Mouse (Mus musculus) neural tube, embryonic 11.5 days (tissue): ENCODE measurements around the gene Snx18. TPM values are rescaled to one million over a fixed set of nuclear protein-coding genes. Genes with fewer than 3 reads are reported as not detected.

Source experiments
- ATAC-seq: fragments of 200-750 bp; cut with Nextera tagmentation; 2 replicates; pipeline ENCODE4 v1.8.0; 2017; ENCODE audit warnings: moderate number of reproducible peaks, mild to moderate bottlenecking, moderate TSS enrichment, moderate library complexity; ENCODE audit not compliant: insufficient read depth, low FRiP score, low TSS enrichment
- DNase-seq: peaks from one replicate; pipeline ENCODE4 v3.0.0-alpha.2; 2015; ENCODE audit warnings: low spot score
- H3K27ac ChIP-seq: fragments of 300-500 bp; sonication (generic); 2 replicates; pipeline ENCODE4 v1.5.1; 2014; ENCODE audit warnings: low read depth, mild to moderate bottlenecking, low read length
- H3K27me3 ChIP-seq: fragments of 300-500 bp; sonication (generic); 2 replicates; pipeline ENCODE4 v1.6.1; 2014; ENCODE audit warnings: mild to moderate bottlenecking, low read length, mixed read lengths; ENCODE audit not compliant: control insufficient read depth, insufficient read depth
- H3K36me3 ChIP-seq: fragments of 300-500 bp; sonication (generic); 2 replicates; pipeline ENCODE4 v1.6.1; 2014; ENCODE audit warnings: mild to moderate bottlenecking, low read length, moderate library complexity, mixed read lengths; ENCODE audit not compliant: control insufficient read depth, insufficient read depth
- H3K4me1 ChIP-seq: fragments of 300-500 bp; sonication (generic); 2 replicates; pipeline ENCODE4 v1.6.1; 2014; ENCODE audit warnings: low read length, mixed read lengths; ENCODE audit not compliant: control insufficient read depth, insufficient read depth
- H3K4me2 ChIP-seq: fragments of 300-500 bp; sonication (generic); 2 replicates; pipeline ENCODE4 v1.6.1; 2014; ENCODE audit warnings: low read depth, mild to moderate bottlenecking, moderate library complexity
- H3K4me3 ChIP-seq: fragments of 300-500 bp; sonication (generic); 2 replicates; pipeline ENCODE4 v1.5.1; 2014; ENCODE audit warnings: low read depth, low read length
- H3K9ac ChIP-seq: fragments of 300-500 bp; sonication (generic); 2 replicates; pipeline ENCODE4 v1.6.1; 2014; ENCODE audit warnings: mild to moderate bottlenecking, low read length
- H3K9me3 ChIP-seq: fragments of 300-500 bp; sonication (generic); 2 replicates; pipeline ENCODE4 v1.6.1; 2016; ENCODE audit warnings: low read length; ENCODE audit not compliant: control insufficient read depth
- WGBS: fragments of 180-500 bp; shearing (Covaris S2); extraction: QIAGEN DNeasy Blood & Tissue Kit; methylation state at CpG from one replicate; pipeline ENCODE4 v1.1.7; 2014; 5-methylcytosine and 5-hydroxymethylcytosine counted together
- polyA plus RNA-seq: library from polyadenylated mRNA; unstranded; fragments of >200 nt; fragmentation: Nextera tagmentation; extraction: Ambion mirVana; gene quantifications from 2 replicates; pipeline ENCODE4 v1.2.1, GENCODE M21; 2014

Snx18 gene
- 32.2 and 33.7 TPM in 2 replicates for polyA plus RNA-seq

DNA sequence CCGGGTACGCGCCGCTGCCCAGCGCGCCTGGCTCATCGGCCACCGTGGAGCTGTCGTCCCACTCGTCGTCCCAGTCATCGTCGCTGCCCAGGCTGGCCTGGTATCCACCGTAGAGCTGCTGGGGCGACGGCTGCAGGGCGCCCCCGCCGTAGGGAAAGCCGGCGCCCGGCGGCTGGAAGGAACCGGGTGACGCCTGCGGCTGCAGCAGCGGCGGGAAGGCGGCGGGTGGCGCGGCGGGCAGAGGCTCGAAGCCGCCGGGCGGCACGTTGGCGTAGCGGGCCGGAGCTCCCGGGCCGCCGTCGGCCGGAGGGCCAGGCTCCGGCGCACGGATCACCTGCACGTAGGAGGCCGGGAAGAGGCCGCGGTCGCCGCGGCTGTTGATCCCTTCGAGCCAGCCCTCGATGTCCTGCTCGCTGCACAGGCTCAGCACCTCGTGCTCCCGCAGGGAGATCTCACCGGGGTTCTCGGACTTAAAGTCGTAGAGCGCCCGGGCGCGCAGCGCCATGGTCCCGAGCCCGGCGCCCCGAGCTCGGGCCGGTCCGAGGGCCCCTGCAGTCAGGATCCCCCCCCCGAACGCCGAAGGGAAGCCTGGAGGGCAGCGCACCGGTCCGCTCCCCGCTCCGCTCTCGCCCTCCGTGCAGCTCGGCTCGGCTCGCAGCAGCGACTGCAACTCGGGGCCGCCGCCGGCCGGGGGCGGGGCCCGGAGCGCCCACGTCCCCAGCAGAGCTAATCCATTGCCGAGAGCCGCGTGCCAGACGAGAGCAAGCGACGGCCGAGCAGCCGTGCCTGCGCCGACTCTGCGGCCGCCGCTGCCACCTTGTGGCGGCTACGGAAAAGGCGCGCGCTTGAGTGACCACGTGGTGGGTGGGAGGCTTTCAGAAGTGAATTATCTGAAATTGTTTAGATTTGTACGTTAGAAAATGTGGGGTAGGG, at the start of gene Snx18:
Snx18 (minus strand) TSS at position 674 of the 933 bp plus-strand sequence.
- H3K27ac ChIP-seq, result peak within 1 kb of the TSS; percentile 83
- WGBS, result under 1% methylated on average over 99 of the region's 119 CpGs
- DNase-seq (peak; percentile 96), ATAC-seq (peak; percentile 91)
- H3K9ac ChIP-seq, result peak within 1 kb of the TSS; percentile 88
- H3K4me1 ChIP-seq, result peaks cover 42% of the 10 kb centered on the region
- peak within 1 kb of the TSS; percentile 78 for H3K4me3 ChIP-seq
- H3K4me2 ChIP-seq, result peak within 1 kb of the TSS; percentile 84
- no peaks in the 10 kb centered on the region for H3K36me3 ChIP-seq
- H3K27me3 ChIP-seq, result no peaks in the 10 kb centered on the region
- H3K9me3 ChIP-seq, result no peaks in the 10 kb centered on the region

DNA sequence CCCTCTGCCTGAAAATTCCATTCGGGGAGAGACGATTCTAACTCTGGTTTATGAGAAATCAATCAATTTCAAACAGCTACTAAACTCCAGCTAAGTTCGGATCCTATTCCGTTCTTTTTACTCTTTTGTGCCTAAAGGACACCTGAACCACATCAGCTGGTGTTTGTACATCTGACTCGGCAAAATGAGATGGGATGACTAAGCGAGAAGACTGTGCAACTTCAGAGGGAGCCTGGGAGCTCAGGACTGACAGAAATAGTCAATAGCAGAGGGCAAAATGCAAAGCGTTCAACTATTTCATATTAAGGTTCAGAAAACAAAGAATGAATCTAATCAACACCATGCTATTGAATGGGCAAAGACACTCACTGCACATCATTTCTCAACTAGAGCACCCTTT, 45.5 kb upstream of the Snx18 start:
- no peak overlapping the region for H3K27ac ChIP-seq
- no peaks in the 10 kb centered on the region for H3K27me3 ChIP-seq
- H3K4me3 ChIP-seq, result no peak overlapping the region
- no peaks in the 10 kb centered on the region for H3K4me1 ChIP-seq
- H3K36me3 ChIP-seq, result no peaks in the 10 kb centered on the region
- H3K9ac ChIP-seq, result no peak overlapping the region
- no peak overlapping the region for H3K4me2 ChIP-seq
- no peaks in the 10 kb centered on the region for H3K9me3 ChIP-seq
- 78% methylated on average over 7 of the region's 7 CpGs for WGBS
- DNase-seq (no peak), ATAC-seq (no peak)

DNA sequence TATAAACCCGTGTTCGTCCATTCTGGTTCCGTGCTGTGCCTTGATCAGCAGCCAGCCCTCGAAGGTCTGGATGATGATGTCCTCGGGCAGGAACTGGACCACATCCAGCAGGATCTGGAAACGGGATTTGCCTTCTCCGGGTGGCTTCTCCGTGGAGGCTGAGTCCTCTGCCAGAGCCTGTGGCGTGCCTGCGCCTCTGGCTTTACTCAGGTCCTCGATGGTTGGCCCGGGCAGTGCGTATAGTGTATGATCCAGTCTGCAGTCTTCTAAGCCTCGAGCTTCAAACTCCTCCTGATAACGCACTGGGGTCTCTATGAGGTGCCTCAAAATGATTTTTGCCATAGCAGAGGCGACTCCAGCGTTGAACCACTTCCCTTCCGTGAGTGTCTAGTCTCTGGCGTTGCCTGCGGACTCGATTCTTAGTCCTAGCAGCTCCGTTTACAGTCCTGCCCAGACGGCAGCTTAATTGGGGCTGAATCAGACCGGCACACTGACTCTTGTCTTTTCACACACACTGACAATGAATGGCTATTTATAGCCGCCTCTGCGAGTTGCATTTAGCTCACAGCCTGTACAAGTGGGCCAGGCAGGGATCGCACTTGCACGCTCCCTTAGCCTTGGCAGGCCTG, 44.9 kb upstream of the Snx18 start, which contains the start of gene Hspb3:
Hspb3 (minus strand) TSS at position 526 of the 629 bp plus-strand sequence.
- 66% methylated on average over 28 of the region's 28 CpGs for WGBS
- DNase-seq, result peak; percentile 17
- peak; percentile 58; the same call in 1 of the 2 replicates for ATAC-seq
- no peak within 1 kb of the TSS for H3K4me2 ChIP-seq
- no peaks in the 10 kb centered on the region for H3K27me3 ChIP-seq
- no peaks in the 10 kb centered on the region for H3K36me3 ChIP-seq
- no peaks in the 10 kb centered on the region for H3K4me1 ChIP-seq
- peak within 1 kb of the TSS; percentile 15; the same call in 1 of the 2 replicates for H3K9ac ChIP-seq
- no peak within 1 kb of the TSS for H3K27ac ChIP-seq
- H3K9me3 ChIP-seq, result no peaks in the 10 kb centered on the region
- no peak within 1 kb of the TSS for H3K4me3 ChIP-seq

DNA sequence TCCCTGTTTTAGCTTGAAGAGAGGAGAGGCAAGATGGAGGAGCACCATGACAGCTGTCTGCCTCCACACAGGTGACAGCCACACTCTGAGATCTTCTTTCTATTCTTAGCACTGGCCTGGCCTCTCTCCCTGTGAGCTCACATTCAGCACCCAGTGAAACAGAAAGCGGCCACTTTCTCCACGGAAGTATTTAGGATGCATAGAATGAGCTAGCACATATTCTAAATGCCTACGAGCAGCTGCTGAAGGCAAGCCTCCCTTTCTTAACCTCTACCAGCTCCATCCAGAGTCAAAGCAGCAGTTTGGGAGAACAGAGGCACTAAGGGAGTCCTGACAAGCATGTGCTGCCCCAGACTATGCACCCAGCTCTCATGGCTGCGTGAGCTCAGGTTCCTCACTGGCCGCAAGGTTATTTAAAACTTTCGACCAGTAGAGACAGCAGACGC, 43.5 kb upstream of the Snx18 start:
- ATAC-seq (no peak), DNase-seq (no peak)
- Histone ChIP-seq H3K36me3 (no peaks in the 10 kb centered on the region), H3K9me3 (no peaks in the 10 kb centered on the region), H3K27ac (no peak overlapping the region), H3K9ac (no peak overlapping the region), H3K4me3 (no peak overlapping the region), H3K4me1 (no peaks in the 10 kb centered on the region), H3K4me2 (no peak overlapping the region), H3K27me3 (no peaks in the 10 kb centered on the region)
- WGBS, result 77% methylated on average over 7 of the region's 7 CpGs

DNA sequence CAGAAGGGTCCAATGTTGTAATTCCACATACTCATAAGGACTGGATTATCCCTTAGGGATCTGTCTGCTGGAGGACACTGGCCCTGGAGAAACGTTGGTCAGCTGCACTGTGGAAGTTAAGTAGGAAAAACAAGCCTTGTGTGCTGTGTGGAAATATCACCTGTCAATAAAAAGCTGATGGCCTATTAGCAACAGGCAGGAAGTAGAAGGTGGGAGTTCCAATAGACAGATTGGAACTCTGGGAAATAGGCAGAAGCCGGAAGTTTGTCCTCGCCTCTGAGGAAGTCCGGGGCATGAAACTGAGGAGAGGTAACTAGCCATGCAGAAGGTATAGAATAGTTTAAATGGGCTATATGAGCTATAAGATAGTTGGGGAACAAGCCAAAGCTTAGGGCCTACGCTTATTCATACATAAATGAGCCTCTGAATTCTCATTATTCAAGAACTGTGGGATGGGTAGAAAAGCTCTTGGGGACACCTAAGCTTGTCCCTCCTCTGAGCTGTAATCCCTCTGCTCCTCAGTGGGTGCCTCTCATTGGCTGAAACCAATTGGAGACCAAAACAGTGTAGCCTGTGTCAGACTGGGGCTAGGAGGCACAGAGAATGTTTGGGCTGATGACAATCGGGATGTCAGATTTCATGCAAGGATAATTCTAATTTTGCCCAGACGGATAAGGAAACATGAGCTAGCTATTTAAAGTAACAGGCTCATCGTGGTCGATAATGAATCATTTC, 42.4 kb upstream of the Snx18 start:
- ATAC-seq, result no peak

DNA sequence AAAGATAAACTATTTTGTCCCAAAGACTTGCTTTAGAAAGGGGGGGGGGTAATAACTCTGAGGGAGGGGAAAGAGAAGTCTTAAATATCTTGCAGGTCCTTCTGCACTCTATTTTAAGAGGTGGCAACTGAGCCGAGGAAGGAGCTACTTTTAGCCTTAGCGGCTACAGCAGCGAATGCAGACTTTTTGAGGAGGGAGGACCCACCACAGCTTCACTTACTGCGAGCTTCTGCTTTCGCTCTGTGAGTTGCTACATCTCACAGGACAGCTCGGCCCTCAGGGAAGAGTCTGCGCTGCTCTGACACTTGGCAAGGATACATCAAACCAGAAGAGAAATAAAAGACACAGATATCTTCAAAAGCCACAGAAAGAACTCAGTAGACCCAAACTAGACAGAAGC, 38.8 kb upstream of the Snx18 start:
- WGBS, result 80% methylated on average over 7 of the region's 7 CpGs
- no peak overlapping the region for H3K4me2 ChIP-seq
- H3K4me1 ChIP-seq, result no peaks in the 10 kb centered on the region
- DNase-seq (no peak), ATAC-seq (no peak)
- no peak overlapping the region for H3K9ac ChIP-seq
- H3K27ac ChIP-seq, result no peak overlapping the region
- H3K9me3 ChIP-seq, result no peaks in the 10 kb centered on the region
- no peaks in the 10 kb centered on the region for H3K36me3 ChIP-seq
- no peak overlapping the region for H3K4me3 ChIP-seq
- H3K27me3 ChIP-seq, result no peaks in the 10 kb centered on the region

More for the DNA sequence above, 42.4 kb upstream of the Snx18 start:
- H3K27me3 ChIP-seq, result no peaks in the 10 kb centered on the region
- H3K4me3 ChIP-seq, result no peak overlapping the region
- no peaks in the 10 kb centered on the region for H3K36me3 ChIP-seq
- no peak overlapping the region for H3K27ac ChIP-seq
- H3K9ac ChIP-seq, result no peak overlapping the region
- H3K9me3 ChIP-seq, result no peaks in the 10 kb centered on the region
- no peak overlapping the region for H3K4me2 ChIP-seq
- DNase-seq, result no peak
- H3K4me1 ChIP-seq, result no peaks in the 10 kb centered on the region
- WGBS, result 87% methylated on average over 9 of the region's 9 CpGs

DNA sequence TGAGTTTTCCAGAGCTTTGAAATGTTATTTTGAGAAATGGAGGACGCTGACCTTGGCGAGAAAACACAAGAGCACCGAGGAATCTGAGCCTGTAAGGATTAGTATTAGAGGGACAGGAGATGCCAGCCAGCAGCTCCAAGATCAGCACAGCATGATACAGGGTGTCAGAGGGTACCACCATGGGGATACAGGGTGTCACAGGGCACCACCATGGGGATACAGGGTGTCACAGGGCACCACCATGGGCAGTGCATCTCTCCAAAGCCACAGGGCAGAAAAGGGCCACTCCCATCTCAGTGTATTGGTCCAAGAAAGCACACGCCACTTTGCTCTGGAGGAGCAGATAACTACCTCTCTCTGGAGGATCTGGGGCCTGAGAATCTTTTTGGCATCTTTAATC, 38.3 kb upstream of the Snx18 start:
- Histone ChIP-seq H3K4me3 (no peak overlapping the region), H3K4me1 (no peaks in the 10 kb centered on the region), H3K27me3 (no peaks in the 10 kb centered on the region), H3K9ac (no peak overlapping the region), H3K27ac (no peak overlapping the region), H3K4me2 (no peak overlapping the region), H3K36me3 (no peaks in the 10 kb centered on the region), H3K9me3 (no peaks in the 10 kb centered on the region)
- DNase-seq (no peak), ATAC-seq (no peak)
- 95% methylated on average over 4 of the region's 4 CpGs for WGBS

DNA sequence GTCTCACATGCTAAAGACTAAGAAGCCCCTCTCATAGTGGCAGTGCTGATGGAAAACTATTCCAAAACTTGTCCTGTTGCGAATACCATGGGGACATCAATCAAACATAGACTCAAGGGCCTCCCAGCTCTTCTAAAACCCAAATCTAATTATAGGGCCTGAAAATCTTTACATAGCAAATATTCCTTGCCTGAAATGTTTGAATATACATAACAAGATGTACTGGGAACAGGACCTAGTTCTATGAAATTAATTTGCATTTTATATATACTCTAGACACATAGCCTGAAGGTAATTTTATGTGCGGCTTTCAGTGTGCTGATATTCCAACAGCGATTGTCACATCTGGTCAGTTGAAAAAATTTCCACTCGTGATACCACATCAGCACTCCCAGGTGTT, 37.1 kb upstream of the Snx18 start:
- H3K27me3 ChIP-seq, result no peaks in the 10 kb centered on the region
- 89% methylated on average over 4 of the region's 4 CpGs for WGBS
- H3K9ac ChIP-seq, result no peak overlapping the region
- ATAC-seq (no peak), DNase-seq (no peak)
- no peak overlapping the region for H3K27ac ChIP-seq
- H3K4me1 ChIP-seq, result no peaks in the 10 kb centered on the region
- no peaks in the 10 kb centered on the region for H3K9me3 ChIP-seq
- no peak overlapping the region for H3K4me2 ChIP-seq
- no peaks in the 10 kb centered on the region for H3K36me3 ChIP-seq
- H3K4me3 ChIP-seq, result no peak overlapping the region
